Mouse (Mus musculus) spleen, postnatal 4 days (tissue): Measurements from ENCODE around the gene Ank2.

ENCODE experiments used
- DNase-seq, 2 experiments: peaks; one replicate each; pipeline ENCODE4 v3.0.0; 2022; ENCODE audit warnings: low spot score in 2 of 2

Ank2 gene

GRCm38 (mm10) chr3:126978768-126979410 is 520.3 kb downstream of the Ank2 start:
- DNase-seq = peak; percentile 37 to 75

GRCm38 (mm10) chr3:126977399-126977798 is 521.8 kb downstream of the Ank2 start:
- DNase-seq = no peak

- DNase-seq = no peak
Observed at GRCm38 (mm10) chr3:126976793-126977192, 522.4 kb downstream of the Ank2 start.

GRCm38 (mm10) chr3:126975409-126975808 is 523.7 kb downstream of the Ank2 start:
- no peak for DNase-seq

GRCm38 (mm10) chr3:126973551-126973950 is 525.6 kb downstream of the Ank2 start:
- DNase-seq = no peak

GRCm38 (mm10) chr3:126971531-126971930 is 527.6 kb downstream of the Ank2 start:
- DNase-seq = no peak

GRCm38 (mm10) chr3:126968721-126969120 is 530.4 kb downstream of the Ank2 start:
- no peak for DNase-seq

- no peak for DNase-seq
Observed at GRCm38 (mm10) chr3:126965767-126966166, 533.4 kb downstream of the Ank2 start.

- DNase-seq = no peak
Observed at GRCm38 (mm10) chr3:126962326-126962725, 536.8 kb downstream of the Ank2 start.

GRCm38 (mm10) chr3:126952698-126953097 is 546.5 kb downstream of the Ank2 start:
- peak in 1 of 2 experiments; percentile 13 for DNase-seq

GRCm38 (mm10) chr3:126946591-126946990 is 552.6 kb downstream of the Ank2 start:
- no peak for DNase-seq

GRCm38 (mm10) chr3:126944838-126945237 is 554.3 kb downstream of the Ank2 start:
- no peak for DNase-seq

GRCm38 (mm10) chr3:126944081-126944480 is 555.1 kb downstream of the Ank2 start:
- DNase-seq = no peak

- no peak for DNase-seq
Observed at GRCm38 (mm10) chr3:126940452-126940851, 558.7 kb downstream of the Ank2 start.

- DNase-seq = no peak
Observed at GRCm38 (mm10) chr3:126931884-126932506, 567.2 kb downstream of the Ank2 start.

- DNase-seq = no peak
Observed at GRCm38 (mm10) chr3:126923575-126924382, 575.4 kb downstream of the Ank2 start.

- DNase-seq = no peak
Observed at GRCm38 (mm10) chr3:126921941-126922340, 577.2 kb downstream of the Ank2 start.

GRCm38 (mm10) chr3:126920296-126920695 is 578.9 kb downstream of the Ank2 start:
- no peak for DNase-seq

GRCm38 (mm10) chr3:126918805-126919473 is 580.2 kb downstream of the Ank2 start:
- DNase-seq = no peak

- no peak for DNase-seq
Observed at GRCm38 (mm10) chr3:126916381-126916780, 582.8 kb downstream of the Ank2 start.

- no peak for DNase-seq
Observed at GRCm38 (mm10) chr3:126903543-126903942, 595.6 kb downstream of the Ank2 start.

GRCm38 (mm10) chr3:126886644-126887043 is 612.5 kb downstream of the Ank2 start:
- no peak for DNase-seq
